Mouse (Mus musculus) gastrocnemius, adult 8-10 months (tissue): ENCODE data around the gene Grin2a. TPM values are rescaled to one million over a fixed set of nuclear protein-coding genes. Genes with fewer than 3 reads are reported as not detected.

ENCODE experiments used
- DNase-seq, 2 experiments: peaks; one replicate each; pipeline ENCODE4 v3.0.0; 2022; ENCODE audit warnings: low spot score in 2 of 2
- total RNA-seq, 4 experiments: library from RNA; stranded (reverse); gene quantifications; 2 replicates each; pipeline ENCODE4 v1.2.4; 2022

The Grin2a gene
- total RNA-seq, 4 experiments from 2014 or later: 0.04 to 0.70 (median 0.17) TPM

GRCm38 (mm10) chr16:9972705-9973104 lies 22.7 kb downstream of the Grin2a start:
- no peak for DNase-seq

- DNase-seq: no peak
These were observed 30.9 kb downstream of the Grin2a start for GRCm38 (mm10) chr16:9964469-9964868.

- no peak for DNase-seq
These were observed 32.9 kb downstream of the Grin2a start for GRCm38 (mm10) chr16:9962482-9962881.

- no peak for DNase-seq
These were observed 36.0 kb downstream of the Grin2a start for GRCm38 (mm10) chr16:9959340-9959739.

- no peak for DNase-seq
These were observed 41.1 kb downstream of the Grin2a start for GRCm38 (mm10) chr16:9954266-9954665.

- no peak for DNase-seq
These were observed 41.9 kb downstream of the Grin2a start for GRCm38 (mm10) chr16:9953396-9953831.

GRCm38 (mm10) chr16:9949250-9949649 lies 46.1 kb downstream of the Grin2a start:
- DNase-seq: no peak

GRCm38 (mm10) chr16:9947430-9947829 lies 47.9 kb downstream of the Grin2a start:
- DNase-seq: no peak

- no peak for DNase-seq
These were observed 50.5 kb downstream of the Grin2a start for GRCm38 (mm10) chr16:9944836-9945235.

GRCm38 (mm10) chr16:9941306-9941930 lies 53.9 kb downstream of the Grin2a start:
- DNase-seq: no peak

- no peak for DNase-seq
These were observed 54.6 kb downstream of the Grin2a start for GRCm38 (mm10) chr16:9940716-9941115.

GRCm38 (mm10) chr16:9910672-9911071 lies 84.7 kb downstream of the Grin2a start:
- no peak for DNase-seq

GRCm38 (mm10) chr16:9909225-9909624 lies 86.1 kb downstream of the Grin2a start:
- DNase-seq: no peak

GRCm38 (mm10) chr16:9904443-9904842 lies 90.9 kb downstream of the Grin2a start:
- DNase-seq: no peak

GRCm38 (mm10) chr16:9902680-9903463 lies 92.5 kb downstream of the Grin2a start:
- no peak for DNase-seq

GRCm38 (mm10) chr16:9901433-9901832 lies 93.9 kb downstream of the Grin2a start:
- no peak for DNase-seq

- no peak for DNase-seq
These were observed 94.4 kb downstream of the Grin2a start for GRCm38 (mm10) chr16:9900996-9901395.

- no peak for DNase-seq
These were observed 95.2 kb downstream of the Grin2a start for GRCm38 (mm10) chr16:9900196-9900595.

- DNase-seq: no peak
These were observed 96.2 kb downstream of the Grin2a start for GRCm38 (mm10) chr16:9899176-9899575.

GRCm38 (mm10) chr16:9895581-9895980 lies 99.8 kb downstream of the Grin2a start:
- DNase-seq: no peak

- no peak for DNase-seq
These were observed 109.2 kb downstream of the Grin2a start for GRCm38 (mm10) chr16:9886155-9886554.

GRCm38 (mm10) chr16:9884141-9884540 lies 111.2 kb downstream of the Grin2a start:
- DNase-seq: no peak

GRCm38 (mm10) chr16:9882420-9882819 lies 112.9 kb downstream of the Grin2a start:
- no peak for DNase-seq
